8 mouse cellular contexts compared by ENCODE assay signal in the genomic region with DNA sequence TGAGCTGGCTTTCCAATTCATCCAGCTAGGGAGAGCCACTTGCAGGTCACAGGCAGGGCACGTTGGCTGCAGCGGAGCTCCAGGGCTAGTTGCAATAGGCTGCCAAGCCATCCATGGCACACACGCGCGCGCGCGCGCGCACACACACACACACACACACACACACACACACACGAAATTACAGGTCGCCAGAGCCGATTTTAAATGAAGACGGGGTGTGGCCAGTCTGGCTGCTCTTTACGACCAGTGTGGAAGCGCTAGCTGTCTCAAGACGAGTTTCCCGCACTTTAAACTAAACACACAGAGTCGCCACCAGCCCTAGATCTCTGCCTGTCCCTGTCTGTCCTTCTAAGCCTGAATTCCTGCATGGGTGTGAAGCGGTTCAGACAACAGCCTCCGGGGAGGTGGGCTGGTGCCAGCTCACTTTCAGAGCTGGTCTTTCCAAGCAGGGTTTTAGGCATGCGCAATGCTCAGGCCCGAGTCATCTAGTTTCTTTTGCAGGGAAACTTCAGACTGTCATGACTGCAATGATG. TPM values are rescaled to one million over a fixed set of nuclear protein-coding genes. Genes with fewer than 3 reads are reported as not detected.
DNase-seq lines count a peak whose midpoint lies in the region; ATAC-seq and TF ChIP-seq lines count a peak whose summit lies in the region.

No protein-coding gene starts in this region.

- WGBS in forebrain, embryonic 14.5 days: 2% methylated on average over 23 of the region's 23 CpGs
- WGBS in heart, embryonic 16.5 days: 2% methylated on average over 23 of the region's 23 CpGs
- WGBS in liver, postnatal 0 days (ENCODE audit: insufficient replicate concordance): 2% methylated on average over 16 of the region's 23 CpGs
- 2% methylated on average over 23 of the region's 23 CpGs for WGBS in neural tube, embryonic 12.5 days

- peak; percentile 67 for ATAC-seq in forebrain, embryonic 14.5 days
- peak; percentile 62 for ATAC-seq in heart, embryonic 16.5 days (replicated peaks; ENCODE audit: extremely low read depth, insufficient read depth, low FRiP score)
- peak; percentile 24 for ATAC-seq in liver, postnatal 0 days
- no peak for ATAC-seq in neural tube, embryonic 12.5 days (ENCODE audit: low FRiP score, low read depth)

- peak overlapping the region; percentile 56 for H3K9ac ChIP-seq in forebrain, embryonic 14.5 days (ENCODE audit: low read length)
- peak overlapping the region; percentile 80 for H3K9ac ChIP-seq in heart, embryonic 16.5 days (ENCODE audit: low read length)
- peak overlapping the region; percentile 59 for H3K9ac ChIP-seq in liver, postnatal 0 days (replicated peaks)
- peak overlapping the region; percentile 40; the same call in 1 of the 2 replicates for H3K9ac ChIP-seq in neural tube, embryonic 12.5 days

- TF ChIP-seq POLR2A in testis, adult 2 months (IDR thresholded peaks at IDR 0.05; ENCODE audit: control insufficient read depth, low read depth, low read length): no peak

- peak overlapping the region; percentile 31; the same call in 1 of the 2 replicates for H3K27ac ChIP-seq in forebrain, embryonic 14.5 days (ENCODE audit: low read depth, low read length)
- peak overlapping the region; percentile 95 for H3K27ac ChIP-seq in heart, embryonic 16.5 days (ENCODE audit: low read length)
- H3K27ac ChIP-seq in liver, postnatal 0 days (ENCODE audit: low read depth): peak overlapping the region; percentile 72
- H3K27ac ChIP-seq in neural tube, embryonic 12.5 days: 0 out of 2 replicates have a peak overlapping the region, but pooled peaks have one; percentile 42
- H3K27ac ChIP-seq in testis, adult 2 months (ENCODE audit: control insufficient read depth, insufficient read depth, low read depth, low read length): peak overlapping the region; percentile 51

- peak overlapping the region; percentile 29 for H3K4me3 ChIP-seq in forebrain, embryonic 14.5 days (ENCODE audit: low read depth, low read length)
- H3K4me3 ChIP-seq in heart, embryonic 16.5 days (ENCODE audit: low read length): peak overlapping the region; percentile 58
- peak overlapping the region; percentile 49 for H3K4me3 ChIP-seq in liver, postnatal 0 days (ENCODE audit: low read depth, low read length)
- H3K4me3 ChIP-seq in neural tube, embryonic 12.5 days: peak overlapping the region; percentile 39
- H3K4me3 ChIP-seq in testis, adult 2 months (ENCODE audit: control insufficient read depth, low read depth, low read length): peak overlapping the region; percentile 31

- peak; percentile 58 for DNase-seq in 3134 (ENCODE audit: extremely low read depth, insufficient read length, low spot score)
- DNase-seq in adrenal gland, postnatal 14 days: peak; percentile 89
- DNase-seq in forebrain, embryonic 14.5 days (ENCODE audit: low spot score): peak; percentile 83
- peak; percentile 88 to 93 for DNase-seq in kidney, postnatal 25 days
- DNase-seq in liver, postnatal 0 days: peak; percentile 66

- no peaks in the 10 kb centered on the region for H3K36me3 ChIP-seq in forebrain, embryonic 14.5 days (ENCODE audit: control insufficient read depth, insufficient read depth, low read length)
- H3K36me3 ChIP-seq in heart, embryonic 16.5 days (ENCODE audit: control insufficient read depth, insufficient read depth): no peaks in the 10 kb centered on the region
- H3K36me3 ChIP-seq in liver, postnatal 0 days (replicated peaks; ENCODE audit: insufficient read depth, low read length): no peaks in the 10 kb centered on the region
- no peaks in the 10 kb centered on the region for H3K36me3 ChIP-seq in neural tube, embryonic 12.5 days
- no peaks in the 10 kb centered on the region for H3K36me3 ChIP-seq in testis, adult 2 months (ENCODE audit: control insufficient read depth, insufficient read depth, low read length)

- H3K27me3 ChIP-seq in forebrain, embryonic 14.5 days (replicated peaks; ENCODE audit: control insufficient read depth, insufficient read depth, low read length): no peaks in the 10 kb centered on the region
- no peaks in the 10 kb centered on the region for H3K27me3 ChIP-seq in heart, embryonic 16.5 days (ENCODE audit: control insufficient read depth, insufficient read depth, low read length)
- no peaks in the 10 kb centered on the region for H3K27me3 ChIP-seq in liver, postnatal 0 days (ENCODE audit: insufficient read depth, low read length)
- no peaks in the 10 kb centered on the region for H3K27me3 ChIP-seq in neural tube, embryonic 12.5 days (replicated peaks)
- H3K27me3 ChIP-seq in testis, adult 2 months (ENCODE audit: control insufficient read depth, insufficient read depth, low read length): no peaks in the 10 kb centered on the region

- no peaks in the 10 kb centered on the region for H3K9me3 ChIP-seq in forebrain, embryonic 14.5 days (replicated peaks; ENCODE audit: control insufficient read depth, low read length)
- H3K9me3 ChIP-seq in heart, embryonic 16.5 days (replicated peaks; ENCODE audit: control insufficient read depth, low read length): no peaks in the 10 kb centered on the region
- H3K9me3 ChIP-seq in liver, postnatal 0 days (ENCODE audit: low read length): no peaks in the 10 kb centered on the region
- no peaks in the 10 kb centered on the region for H3K9me3 ChIP-seq in neural tube, embryonic 12.5 days

- peaks cover 3% of the 10 kb centered on the region; the same call in 1 of the 2 replicates for H3K4me1 ChIP-seq in forebrain, embryonic 14.5 days (ENCODE audit: control insufficient read depth, insufficient read depth, low read length)
- peaks cover 5% of the 10 kb centered on the region for H3K4me1 ChIP-seq in heart, embryonic 16.5 days (ENCODE audit: control insufficient read depth, insufficient read depth, low read length)
- peaks cover 16% of the 10 kb centered on the region for H3K4me1 ChIP-seq in liver, postnatal 0 days (ENCODE audit: insufficient read depth)
- peaks cover 8% of the 10 kb centered on the region; the same call in 1 of the 2 replicates for H3K4me1 ChIP-seq in neural tube, embryonic 12.5 days
- peaks cover 11% of the 10 kb centered on the region for H3K4me1 ChIP-seq in testis, adult 2 months (ENCODE audit: control insufficient read depth, insufficient read depth, low read length)

- H3K4me2 ChIP-seq in forebrain, embryonic 14.5 days (ENCODE audit: low read length): peak overlapping the region; percentile 56
- H3K4me2 ChIP-seq in heart, embryonic 16.5 days (ENCODE audit: low read depth, low read length): peak overlapping the region; percentile 75
- peak overlapping the region; percentile 81 for H3K4me2 ChIP-seq in liver, postnatal 0 days (ENCODE audit: low read depth, low read length)
- H3K4me2 ChIP-seq in neural tube, embryonic 12.5 days (replicated peaks): peak overlapping the region; percentile 67

- no peak for TF ChIP-seq EP300 in liver, postnatal 0 days (IDR thresholded peaks at IDR 0.05; ENCODE audit: low read depth)

- no peak for TF ChIP-seq CTCF in liver, postnatal 0 days (IDR thresholded peaks at IDR 0.05; ENCODE audit: low read depth)
- TF ChIP-seq CTCF in testis, adult 2 months (IDR thresholded peaks at IDR 0.05; ENCODE audit: control insufficient read depth, insufficient read depth, insufficient replicate concordance, low read depth, low read length): no peak

RNA-seq across cellular contexts. Expression of gene Ncoa3, which starts 5.4 kb away (rescaled TPM):
- total RNA-seq in adrenal gland, postnatal 14 days (2021): 31.3 and 42.8 TPM in 2 replicates
- 9.3 and 12.8 TPM in 2 replicates for polyA plus RNA-seq in forebrain, embryonic 14.5 days (2014; fragmentation: Nextera tagmentation; extraction: Ambion mirVana)
- 9.5 and 9.9 TPM in 2 replicates for polyA plus RNA-seq in heart, embryonic 16.5 days (2015; fragmentation: Nextera tagmentation; extraction: Ambion mirVana)
- polyA plus RNA-seq in liver, postnatal 0 days (2015; fragmentation: Nextera tagmentation; extraction: Ambion mirVana): 3.3 and 3.9 TPM in 2 replicates
- polyA plus RNA-seq in neural tube, embryonic 12.5 days (2016; fragmentation: Nextera tagmentation; extraction: Ambion mirVana): 14.4 and 15.4 TPM in 2 replicates
- 10.8 and 15.8 TPM in 2 replicates for polyA plus RNA-seq in testis, adult 2 months (2012; rRNA removed)

Comparison
In these comparisons a context has a peak if more than half of its experiments do, and no peak if none do; other contexts are left out.
1. H3K27ac ChIP-seq: peak in every context shown above with its lines; median percentile 95 in heart, embryonic 16.5 days; 72 in liver, postnatal 0 days; 51 in testis, adult 2 months; 42 in neural tube, embryonic 12.5 days; 31 in forebrain, embryonic 14.5 days.